Mouse (Mus musculus) CH12.LX (cell line): ENCODE results near the gene Rpl12.

ENCODE experiments used
- BHLHE40 ChIP-seq: IDR thresholded peaks from 2 replicates; pipeline ENCODE4 v1.6.1; 2011; ENCODE audit warnings: mild to moderate bottlenecking, low read depth, low read length, improper control_type of control experiment
- CTCF ChIP-seq, 2 experiments: IDR thresholded peaks in 1 of 2; conservative IDR thresholded peaks in 1 of 2; 2 replicates each; pipeline ENCODE4 v1.5.1; 2011 to 2012; ENCODE audit warnings: low read depth in 2 of 2, low read length in 2 of 2, improper control_type of control experiment in 1 of 2, inconsistent platforms in 1 of 2, mild to moderate bottlenecking in 1 of 2, moderate library complexity in 1 of 2
- EP300 ChIP-seq: IDR thresholded peaks from 2 replicates; pipeline ENCODE4 v1.6.1; 2011; ENCODE audit warnings: low read length, improper control_type of control experiment
- HCFC1 ChIP-seq: IDR thresholded peaks from 2 replicates; pipeline ENCODE4 v1.6.1; 2012; ENCODE audit warnings: low read depth, mild to moderate bottlenecking, inconsistent platforms, low read length, improper control_type of control experiment
- JUN ChIP-seq: IDR thresholded peaks from 2 replicates; pipeline ENCODE4 v1.6.1; 2011; ENCODE audit warnings: low read depth, mild to moderate bottlenecking, low read length, improper control_type of control experiment, moderate library complexity; ENCODE audit not compliant: insufficient read depth
- MAFK ChIP-seq: IDR thresholded peaks from 2 replicates; pipeline ENCODE4 v1.6.1; 2011; ENCODE audit warnings: low read length, improper control_type of control experiment; ENCODE audit not compliant: insufficient replicate concordance
- MAZ ChIP-seq: IDR thresholded peaks from 2 replicates; pipeline ENCODE4 v1.6.1; 2012; ENCODE audit warnings: low read depth, mild to moderate bottlenecking, inconsistent platforms, low read length, improper control_type of control experiment, moderate library complexity
- NELFE ChIP-seq: IDR thresholded peaks from 2 replicates; pipeline ENCODE4 v1.6.1; 2011; ENCODE audit warnings: low read depth, low read length, improper control_type of control experiment
- POLR2A ChIP-seq: IDR thresholded peaks from 2 replicates; pipeline ENCODE4 v1.6.1; 2011; ENCODE audit warnings: low read depth, mild to moderate bottlenecking, improper control_type of control experiment, low read length
- POLR2AphosphoS2 ChIP-seq: IDR thresholded peaks from 2 replicates; pipeline ENCODE4 v1.6.1; 2011; ENCODE audit warnings: low read depth, low read length, improper control_type of control experiment
- SIN3A ChIP-seq: IDR thresholded peaks from 2 replicates; pipeline ENCODE4 v1.6.1; 2012; ENCODE audit warnings: low read length, improper control_type of control experiment, inconsistent platforms
- TBP ChIP-seq: conservative IDR thresholded peaks from 2 replicates; pipeline ENCODE4 v1.6.1; 2011; ENCODE audit warnings: low read depth, low read length, improper control_type of control experiment
- TCF12 ChIP-seq: IDR thresholded peaks from 2 replicates; pipeline ENCODE4 v1.6.1; 2014; ENCODE audit warnings: low read depth, mild to moderate bottlenecking, inconsistent platforms, low read length, improper control_type of control experiment
- ZMIZ1 ChIP-seq: IDR thresholded peaks from 2 replicates; pipeline ENCODE4 v1.6.1; 2012; ENCODE audit warnings: low read depth, mild to moderate bottlenecking, inconsistent platforms, low read length, improper control_type of control experiment

- TF ChIP-seq SIN3A (no peak), CTCF (conservative IDR thresholded peaks at IDR 0.05 in 1 of 2, IDR thresholded peaks at IDR 0.05 in 1 of 2; ENCODE audit: low read depth in 2 of 2, low read length in 2 of 2) (no peak), HCFC1 (no peak), POLR2A (no peak), TCF12 (no peak), POLR2AphosphoS2 (no peak), JUN (no peak), MAZ (no peak), NELFE (no peak), BHLHE40 (no peak), TBP (no peak), ZMIZ1 (no peak), MAFK (no peak), EP300 (no peak)
Observed at GRCm38 (mm10) chr2:32927624-32928234, 33.6 kb upstream of the Rpl12 start.
